Mouse (Mus musculus) liver, postnatal 0 days (tissue): ENCODE measurements around the gene Rbbp8nl.

Experiments
- CTCF ChIP-seq: sonication (generic); IDR thresholded peaks from 2 replicates; pipeline ENCODE4 v1.5.1; 2016; ENCODE audit warnings: antibody characterized with exemption, low read depth
- EP300 ChIP-seq: IDR thresholded peaks from 2 replicates; pipeline ENCODE4 v1.6.1; 2016; ENCODE audit warnings: antibody characterized with exemption, low read depth, mild to moderate bottlenecking

DNA sequence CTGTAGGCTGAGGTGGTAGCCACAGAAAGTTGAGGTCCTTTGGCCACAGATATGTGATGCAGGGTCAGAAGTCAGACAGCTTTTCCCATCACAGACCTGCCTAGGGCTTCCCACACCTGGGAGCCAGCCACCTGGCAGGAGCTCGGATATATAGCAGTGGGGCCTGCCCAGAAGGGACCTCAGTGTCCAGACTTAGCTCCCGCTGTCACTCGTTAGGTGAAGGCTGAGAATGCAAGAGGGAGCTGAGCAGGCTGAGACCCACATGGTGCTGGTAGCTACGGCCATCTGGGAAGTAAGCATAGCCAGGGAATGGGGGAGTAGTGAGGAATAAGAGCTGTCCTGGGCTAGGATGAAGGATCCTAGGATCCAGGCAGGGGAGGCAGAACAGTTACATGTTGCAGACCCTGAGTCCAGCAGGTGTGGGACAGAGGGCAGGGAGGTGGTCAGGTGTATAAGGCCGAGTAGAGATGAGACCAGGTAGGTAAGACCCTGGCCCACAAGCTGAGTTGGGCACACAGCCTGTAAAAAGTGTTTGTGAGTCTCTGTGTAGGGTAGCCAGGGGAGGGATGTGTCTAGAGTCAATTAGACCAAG lies 17.8 kb downstream of the Rbbp8nl start:
- TF ChIP-seq CTCF (no peak), EP300 (no peak)
